In genomic region chr6:100370828-100371227, GRCm38 (mm10) we compare ENCODE assay signal across 27 mouse cellular contexts.
A peak's percentile ranks its signal among the peaks of the same experiment; 100 is the strongest.
DNase-seq lines count a peak whose midpoint lies in the region; ATAC-seq and TF ChIP-seq lines count a peak whose summit lies in the region.
"Had no signal": no experiment of that assay in that cellular context is flagged by ENCODE, and none has a peak within 500 bp of the region (broad histone marks: within the 10 kb centered on the region; RNA-seq: fewer than 3 reads in every experiment).

No protein-coding gene starts in this region.

- peak overlapping the region in 1 of 3 experiments; percentile 17 for H3K4me3 ChIP-seq in CH12.LX (replicated peaks in 1 of 3; ENCODE audit: low read depth in 2 of 3, low read length in 2 of 3, poor library complexity in 1 of 3)
- H3K4me3 ChIP-seq in hindbrain, embryonic 11.5 days (ENCODE audit: low read depth, low read length): no peak overlapping the region
- H3K4me3 ChIP-seq: embryonic facial prominence, embryonic 12.5 days; embryonic facial prominence, embryonic 15.5 days; heart, adult 2 months; heart, embryonic 10.5 days; heart, embryonic 13.5 days; hindbrain, embryonic 12.5 days; hindbrain, embryonic 15.5 days; intestine, embryonic 15.5 days had no signal

- peaks cover 0 to 2% of the 10 kb centered on the region in 2 experiments for H3K36me3 ChIP-seq in CH12.LX (replicated peaks in 1 of 2; ENCODE audit: control insufficient read depth in 1 of 2, insufficient read depth in 1 of 2, low read length in 1 of 2)
- no peaks in the 10 kb centered on the region for H3K36me3 ChIP-seq in splenic B cell, adult 2 months (ENCODE audit: control insufficient read depth, insufficient read depth, low read length, poor library complexity, severe bottlenecking)
- H3K36me3 ChIP-seq in hindbrain, embryonic 11.5 days (ENCODE audit: control insufficient read depth, insufficient read depth, low read length): no peaks in the 10 kb centered on the region
- H3K36me3 ChIP-seq: embryonic facial prominence, embryonic 12.5 days; embryonic facial prominence, embryonic 15.5 days; G1E; heart, embryonic 10.5 days; heart, embryonic 13.5 days; hindbrain, embryonic 12.5 days; hindbrain, embryonic 15.5 days; intestine, embryonic 15.5 days had no signal

- dilution Hi-C loops in CH12.LX (cut with MboI; ENCODE audit: extremely low pct_ligation_motif_present, extremely low pct_unique_long_range_greater_than_20kb, low sequenced_read_pairs): no loop called here

- no peak for TF ChIP-seq CTCF in CH12.LX (conservative IDR thresholded peaks at IDR 0.05 in 1 of 2, IDR thresholded peaks at IDR 0.05 in 1 of 2; ENCODE audit: low read depth in 2 of 2, low read length in 2 of 2)

- TF ChIP-seq EP300 in CH12.LX (IDR thresholded peaks at IDR 0.05; ENCODE audit: low read length): no peak

- no peak for TF ChIP-seq RAD21 in CH12.LX (IDR thresholded peaks at IDR 0.05; ENCODE audit: low read depth, low read length)

- no peak overlapping the region for H3K9ac ChIP-seq in CH12.LX (ENCODE audit: insufficient read depth, low read depth)
- no peak overlapping the region for H3K9ac ChIP-seq in hindbrain, embryonic 11.5 days (ENCODE audit: low read depth, low read length)
- H3K9ac ChIP-seq: embryonic facial prominence, embryonic 12.5 days; embryonic facial prominence, embryonic 15.5 days; forebrain, postnatal 0 days; heart, embryonic 13.5 days; hindbrain, embryonic 12.5 days; hindbrain, embryonic 15.5 days; intestine, embryonic 15.5 days had no signal

- H3K4me2 ChIP-seq in CH12.LX (ENCODE audit: insufficient read depth, low read depth, poor library complexity, severe bottlenecking): peak overlapping the region; percentile 46; the same call in 1 of the 2 replicates
- H3K4me2 ChIP-seq in hindbrain, embryonic 11.5 days (replicated peaks; ENCODE audit: low read depth, low read length): no peak overlapping the region
- H3K4me2 ChIP-seq: embryonic facial prominence, embryonic 12.5 days; embryonic facial prominence, embryonic 15.5 days; heart, embryonic 13.5 days; hindbrain, embryonic 12.5 days; hindbrain, embryonic 15.5 days; intestine, embryonic 15.5 days had no signal

- peaks cover 5 to 27% of the 10 kb centered on the region in 2 experiments for H3K4me1 ChIP-seq in CH12.LX (ENCODE audit: control insufficient read depth in 1 of 2, insufficient read depth in 2 of 2)
- H3K4me1 ChIP-seq in hindbrain, embryonic 11.5 days (replicated peaks; ENCODE audit: control insufficient read depth, insufficient read depth, low read length): no peaks in the 10 kb centered on the region
- H3K4me1 ChIP-seq: embryonic facial prominence, embryonic 12.5 days; hindbrain, embryonic 12.5 days; hindbrain, embryonic 15.5 days; intestine, embryonic 15.5 days had no signal

- H3K27ac ChIP-seq in CH12.LX (ENCODE audit: insufficient read depth, low read depth): no peak overlapping the region
- no peak overlapping the region for H3K27ac ChIP-seq in hindbrain, embryonic 11.5 days (ENCODE audit: low read depth, low read length)
- H3K27ac ChIP-seq: embryonic facial prominence, embryonic 12.5 days; embryonic facial prominence, embryonic 15.5 days; heart, adult 2 months; heart, embryonic 10.5 days; heart, embryonic 13.5 days; hindbrain, embryonic 12.5 days; hindbrain, embryonic 15.5 days; intestine, embryonic 15.5 days had no signal

- 96% methylated on average over 1 of the region's 1 CpGs for WGBS in hindbrain, embryonic 11.5 days

- DNase-seq in 416B (ENCODE audit: low read depth) (peak; percentile 27), CH12.LX (ENCODE audit: extremely low read depth) (peak; percentile 79)
- peak; percentile 34 for DNase-seq in splenic B cell, adult 2 months (ENCODE audit: low read depth, low spot score)
- DNase-seq in left cerebral cortex, adult 9 months (ENCODE audit: low spot score in 2 of 2): no peak
- no peak for DNase-seq in hindbrain, embryonic 11.5 days (ENCODE audit: low spot score)
- no peak for DNase-seq in frontal cortex, postnatal 36 days (ENCODE audit: low spot score in 2 of 2)
- DNase-seq: adrenal gland, adult 2 months; adrenal gland, postnatal 14 days; cerebellum, adult 11 months; cerebellum, adult 2 months; cerebellum, adult 9-11 months; cerebellum, postnatal 25 days; forebrain, postnatal 0 days; gastrocnemius, postnatal 10 days; heart, adult 2 months; heart, postnatal 14 days; heart, postnatal 4 days had no signal

- no peak for TF ChIP-seq POLR2A in CH12.LX (IDR thresholded peaks at IDR 0.05; ENCODE audit: low read depth, low read length)

- no peaks in the 10 kb centered on the region for H3K27me3 ChIP-seq in CH12.LX (replicated peaks)
- H3K27me3 ChIP-seq in splenic B cell, adult 2 months (ENCODE audit: control insufficient read depth, insufficient read depth, low read length, poor library complexity, severe bottlenecking): no peaks in the 10 kb centered on the region
- peaks cover 2% of the 10 kb centered on the region; the same call in 1 of the 2 replicates for H3K27me3 ChIP-seq in hindbrain, embryonic 11.5 days (ENCODE audit: control insufficient read depth, insufficient read depth, low read length)
- H3K27me3 ChIP-seq: embryonic facial prominence, embryonic 12.5 days; embryonic facial prominence, embryonic 15.5 days; hindbrain, embryonic 15.5 days; intestine, embryonic 15.5 days had no signal

- in situ Hi-C loops in CH12.LX (cut with MboI; ENCODE audit: low pct_ligation_motif_present, low pct_unique_long_range_greater_than_20kb, low sequenced_read_pairs): no loop called here

- no peaks in the 10 kb centered on the region for H3K9me3 ChIP-seq in CH12.LX (replicated peaks; ENCODE audit: low read length)
- H3K9me3 ChIP-seq in hindbrain, embryonic 11.5 days (ENCODE audit: control insufficient read depth, low read length): no peaks in the 10 kb centered on the region
- H3K9me3 ChIP-seq: embryonic facial prominence, embryonic 12.5 days; embryonic facial prominence, embryonic 15.5 days; heart, embryonic 10.5 days; heart, embryonic 13.5 days; hindbrain, embryonic 15.5 days; intestine, embryonic 15.5 days had no signal

- H3K79me2 ChIP-seq in CH12.LX (replicated peaks; ENCODE audit: control insufficient read depth, extremely low read depth, insufficient read depth, poor library complexity, severe bottlenecking): no peaks in the 10 kb centered on the region

- ATAC-seq in megakaryocyte, adult 5-6 weeks (ENCODE audit: poor library complexity, severe bottlenecking): 0 out of 2 replicates have a peak, but pooled peaks have one; percentile 10
- no peak for ATAC-seq in hindbrain, embryonic 11.5 days (ENCODE audit: low FRiP score)
- ATAC-seq: forebrain, embryonic 14.5 days; forebrain, postnatal 0 days; intestine, embryonic 15.5 days had no signal

TF ChIP-seq in CH12.LX, 34 proteins besides CTCF, POLR2A, EP300 and RAD21:
- TF ChIP-seq USF2 (conservative IDR thresholded peaks at IDR 0.05; ENCODE audit: low read depth, low read length) (no peak), PAX5 (IDR thresholded peaks at IDR 0.05; ENCODE audit: low read length) (no peak), ETS1 (conservative IDR thresholded peaks at IDR 0.05; ENCODE audit: low read depth, low read length) (peak; percentile 58), CHD1 (IDR thresholded peaks at IDR 0.05; ENCODE audit: low read depth, low read length) (no peak), HCFC1 (IDR thresholded peaks at IDR 0.05; ENCODE audit: low read depth, low read length) (no peak), MAFK (IDR thresholded peaks at IDR 0.05; ENCODE audit: insufficient replicate concordance, low read length) (no peak)

Comparison
In these comparisons a context has a peak if more than half of its experiments do, and no peak if none do; other contexts are left out.
1. DNase-seq: peak in 416B (single experiment), CH12.LX (single experiment) and splenic B cell, adult 2 months (single experiment); none in left cerebral cortex, adult 9 months (0 of 2), hindbrain, embryonic 11.5 days (single experiment) and frontal cortex, postnatal 36 days (0 of 2).